Mouse (Mus musculus) layer of hippocampus, adult 9-11 months (tissue): ENCODE data around the gene Zfp334.

Experiments
- DNase-seq: peaks from one replicate; pipeline ENCODE4 v3.0.0; 2022

Zfp334 gene

DNA sequence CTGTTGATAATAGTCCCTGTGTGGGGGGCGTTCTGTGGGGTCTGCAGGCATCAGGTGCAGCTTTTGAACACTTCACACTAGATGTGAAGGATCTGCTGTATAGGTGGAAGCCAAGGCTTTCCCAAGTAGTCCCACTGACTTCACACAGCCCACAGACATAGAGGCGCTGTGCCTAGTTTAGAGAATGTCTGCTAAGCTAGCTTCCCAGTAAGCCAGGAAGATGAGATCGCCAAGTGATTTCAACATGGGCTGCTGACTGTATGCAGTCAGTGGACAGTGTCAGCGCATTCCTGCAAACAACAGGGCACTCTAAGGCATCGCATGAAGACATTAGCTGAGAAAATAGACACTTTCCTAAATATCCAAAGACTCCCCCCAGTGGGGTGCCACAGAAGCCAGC, 12.6 kb downstream of the Zfp334 start:
- DNase-seq: no peak

DNA sequence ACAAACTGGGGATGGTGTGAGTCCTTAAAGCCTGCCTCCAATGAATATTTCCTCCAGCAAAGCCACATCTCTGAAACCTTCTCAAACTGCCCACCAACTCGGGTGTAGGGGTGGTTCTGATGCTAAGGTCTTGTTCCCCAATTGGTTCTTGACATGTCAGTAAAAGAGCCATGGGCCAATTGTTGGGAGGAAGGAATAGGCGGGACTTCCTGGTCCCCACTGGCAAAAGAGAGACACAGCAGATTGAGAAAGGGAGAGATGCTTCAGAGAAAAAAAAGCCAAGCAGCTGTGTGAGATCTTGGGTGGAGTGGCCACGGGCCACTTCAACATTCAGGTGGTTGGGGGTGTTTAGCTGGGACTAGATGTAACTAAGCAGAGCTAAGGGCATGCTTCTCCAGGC, 17.0 kb downstream of the Zfp334 start:
- DNase-seq: no peak

GRCm38 (mm10) chr2:165370348-165370747, 17.7 kb downstream of the Zfp334 start:
- DNase-seq: no peak

DNA sequence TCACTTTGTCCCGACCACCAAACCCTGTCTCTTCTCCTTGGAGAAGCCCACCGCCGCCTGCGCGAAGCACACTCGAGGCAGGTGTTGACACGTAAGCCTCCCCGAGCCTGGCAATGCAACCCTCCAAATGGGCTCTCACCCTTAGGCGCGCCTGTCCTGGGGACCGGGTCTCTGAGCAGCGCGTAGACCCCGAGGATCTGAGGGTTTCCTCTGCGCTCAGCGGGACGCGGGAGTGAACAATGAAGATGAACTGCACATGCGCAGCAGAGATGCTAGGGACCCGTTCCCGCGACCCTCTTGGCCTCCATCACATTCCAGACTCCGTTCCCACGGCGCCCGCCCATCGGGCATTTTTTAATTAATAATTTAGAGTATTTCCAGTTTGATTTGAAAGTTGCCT, 19.6 kb downstream of the Zfp334 start, which contains the start of gene Zfp663:
Zfp663 (minus strand) TSS at position 234 of the 400 bp plus-strand sequence.
- no peak for DNase-seq

DNA sequence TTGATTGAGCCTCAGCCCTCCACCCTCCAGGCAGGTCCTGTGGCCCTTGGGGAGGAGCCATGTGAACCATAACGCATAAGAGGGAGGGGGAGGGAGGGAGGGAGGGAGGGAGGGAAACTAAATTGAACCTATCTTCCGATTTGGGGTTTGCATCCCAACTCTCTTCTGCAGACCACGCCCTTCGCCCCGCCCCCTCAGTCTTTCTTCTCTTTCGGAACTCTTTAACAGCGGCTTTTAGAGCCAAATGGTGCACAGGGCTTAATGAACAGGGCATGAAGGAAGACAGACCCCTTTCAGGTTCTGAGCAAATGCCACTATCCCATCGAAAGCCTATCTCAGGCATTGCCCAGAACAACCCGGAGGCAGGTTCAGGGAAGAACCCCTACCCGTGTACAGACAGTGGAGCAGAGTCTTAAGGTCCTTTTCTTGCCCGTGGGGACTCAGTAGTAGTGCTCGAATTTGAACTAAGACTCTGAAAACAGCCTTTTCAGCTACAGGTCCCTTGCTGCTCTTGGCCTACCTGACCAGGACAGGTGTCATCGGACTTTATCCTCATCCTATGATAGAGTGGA, 20.1 kb downstream of the Zfp334 start:
- no peak for DNase-seq

- no peak for DNase-seq
Observed at GRCm38 (mm10) chr2:165367047-165367520, 21.0 kb downstream of the Zfp334 start.

DNA sequence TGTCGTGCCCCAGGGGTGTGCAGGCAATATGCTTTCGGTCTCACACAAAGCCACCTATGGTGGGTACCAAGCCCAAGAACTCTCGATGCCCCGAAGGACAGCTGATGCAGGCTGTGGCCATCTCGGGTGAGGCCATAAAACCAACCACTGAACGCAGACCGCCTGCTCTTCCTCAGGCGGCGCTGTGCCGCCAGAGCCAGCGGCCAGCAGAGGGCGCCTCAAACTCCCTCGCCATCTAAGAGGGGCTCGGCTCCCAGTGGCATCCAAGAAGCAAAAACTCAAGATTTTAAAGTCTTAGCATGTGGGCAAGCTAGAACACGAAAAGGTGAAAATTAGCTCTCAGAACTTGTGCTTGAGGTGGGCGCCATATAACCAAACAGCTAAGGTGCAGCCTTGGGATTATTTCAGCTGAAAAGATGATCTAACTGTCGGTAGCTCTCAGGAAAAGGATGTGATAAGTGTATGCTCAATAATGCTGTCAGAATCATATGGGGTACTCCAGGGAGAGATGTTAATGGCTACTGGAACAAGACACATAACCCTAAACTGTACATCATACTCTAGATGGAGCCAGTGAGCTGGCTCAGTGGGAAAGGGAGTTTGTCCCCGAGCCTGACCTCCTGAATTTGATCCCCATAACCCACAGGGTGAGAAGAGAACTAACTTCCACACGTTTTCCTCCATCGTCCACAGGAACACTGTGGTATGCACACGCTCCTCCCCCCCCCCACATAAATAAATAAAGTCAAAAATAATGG, 23.5 kb downstream of the Zfp334 start:
- no peak for DNase-seq

DNA sequence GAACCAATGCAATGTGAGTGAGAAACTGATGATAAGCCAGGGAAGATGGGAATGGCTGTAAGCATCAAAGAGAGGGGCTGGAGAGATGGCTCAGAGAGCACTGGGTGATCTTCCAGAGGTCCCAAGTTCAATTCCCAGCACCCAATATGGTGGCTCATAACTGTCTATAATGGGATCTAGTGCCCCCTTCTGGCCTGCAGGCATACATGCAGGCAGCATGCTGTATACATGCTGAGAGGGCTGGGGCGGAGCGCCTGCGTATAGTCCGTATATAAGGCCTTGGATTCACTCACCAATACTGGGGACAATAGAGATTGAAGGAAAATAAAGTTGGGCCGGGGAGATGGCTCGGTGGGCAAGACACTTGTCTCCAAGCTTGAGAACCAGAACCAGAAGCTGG, 24.8 kb downstream of the Zfp334 start:
- DNase-seq: no peak

DNA sequence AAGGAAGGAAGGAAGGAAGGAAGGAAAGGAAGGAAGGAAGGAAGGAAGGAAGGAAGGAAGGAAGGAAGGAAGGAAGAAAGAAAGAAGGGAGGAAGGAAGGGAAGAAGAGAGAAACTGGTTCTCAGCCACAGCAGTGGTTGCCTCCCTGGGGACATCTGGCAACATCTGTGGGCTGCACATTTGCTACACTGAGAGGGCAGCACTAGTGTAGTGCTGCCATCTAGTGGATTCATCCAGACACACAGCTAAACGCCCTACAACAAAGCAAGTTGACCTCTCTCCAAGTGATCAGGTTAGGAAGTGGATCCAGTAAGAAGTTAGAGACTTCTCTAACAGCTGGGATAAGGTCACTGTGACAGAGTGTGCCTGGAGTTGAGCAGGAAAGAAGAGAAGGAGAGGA, 27.2 kb downstream of the Zfp334 start:
- DNase-seq: peak; percentile 39

- peak; percentile 59 for DNase-seq
Observed at GRCm38 (mm10) chr2:165351828-165352513, 36.1 kb downstream of the Zfp334 start.

DNA sequence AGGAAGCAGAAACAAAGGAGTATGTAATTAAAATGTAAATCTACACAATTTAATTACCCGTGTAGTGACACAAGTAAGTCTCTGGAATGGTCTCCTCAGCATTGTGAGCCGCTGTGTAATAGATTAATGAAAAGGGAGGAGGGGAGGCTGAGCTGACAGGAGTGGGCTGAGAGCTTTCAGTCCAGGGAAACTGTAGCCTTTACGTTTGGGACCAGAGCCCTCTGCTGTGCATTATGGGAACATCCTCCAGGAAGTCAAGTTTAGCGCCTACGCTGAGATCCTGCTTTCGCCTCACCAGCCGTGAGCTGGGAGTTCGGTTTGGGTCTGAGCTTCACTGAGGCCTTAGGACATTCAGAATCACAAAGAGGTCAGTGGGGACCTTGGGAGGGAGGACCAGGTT, 38.6 kb downstream of the Zfp334 start:
- DNase-seq: no peak

- no peak for DNase-seq
Observed at GRCm38 (mm10) chr2:165346180-165346579, 41.9 kb downstream of the Zfp334 start.

- DNase-seq: no peak
Observed at GRCm38 (mm10) chr2:165337191-165337590, 50.9 kb downstream of the Zfp334 start.

- DNase-seq: no peak
Observed at GRCm38 (mm10) chr2:165332610-165333210, 55.3 kb downstream of the Zfp334 start.

- DNase-seq: no peak
Observed at GRCm38 (mm10) chr2:165329703-165330102, 58.4 kb downstream of the Zfp334 start.

DNA sequence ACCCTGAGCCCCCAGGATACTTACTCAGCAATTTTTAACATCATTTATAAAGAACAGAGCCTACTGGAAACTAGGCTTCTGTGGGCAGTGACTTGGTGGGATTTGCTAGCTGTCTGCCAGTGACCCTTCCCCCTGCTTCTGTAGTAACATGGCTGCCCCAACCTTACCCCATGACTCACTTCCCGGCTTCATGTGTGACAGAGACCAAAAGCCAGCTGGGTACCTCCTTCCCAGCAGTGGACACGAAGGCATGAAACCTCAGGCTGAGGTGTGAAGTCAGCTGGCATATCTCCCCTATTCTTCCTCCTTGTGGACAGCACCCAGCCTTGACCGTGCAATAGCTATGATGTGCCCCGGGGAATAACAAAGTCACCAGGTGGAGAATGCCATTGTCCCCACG, 59.3 kb downstream of the Zfp334 start:
- no peak for DNase-seq

- DNase-seq: no peak
Observed at GRCm38 (mm10) chr2:165327386-165327785, 60.7 kb downstream of the Zfp334 start.

- peak; percentile 99 for DNase-seq
Observed at GRCm38 (mm10) chr2:165326304-165327190, 61.5 kb downstream of the Zfp334 start, which contains the start of gene Elmo2. Gene Elmo2, minus strand, starts transcription at chr2:165326479.

GRCm38 (mm10) chr2:165325521-165326303, 62.3 kb downstream of the Zfp334 start:
- no peak for DNase-seq
